Mouse (Mus musculus): ENCODE data around the gene Hrc.

Hrc gene

DNA sequence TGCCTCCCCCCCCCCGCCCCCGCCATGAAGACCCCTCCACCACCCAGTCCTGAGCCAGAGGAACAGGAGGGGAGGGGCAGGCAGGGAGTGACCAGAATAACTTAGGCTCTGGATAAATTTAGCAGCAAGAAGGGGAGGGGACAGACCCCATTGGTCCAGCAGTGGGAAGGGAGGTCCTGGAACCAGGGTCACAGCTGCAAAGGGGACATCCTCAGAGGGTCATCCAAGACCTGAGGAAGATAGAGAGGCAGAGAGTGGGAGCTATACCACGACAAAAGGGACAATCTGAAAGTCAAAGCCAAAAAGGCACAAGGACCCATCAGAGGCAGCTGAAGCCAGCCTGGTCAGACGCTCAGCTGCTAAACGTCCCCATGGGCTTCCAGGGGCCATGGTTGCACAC lies at the start of gene Hrc:
Gene Hrc, plus strand, starts transcription at position 235 of the 400 bp plus-strand sequence.
- DNase-seq (ENCODE audit: extremely low read depth, low read depth) = no peak

DNA sequence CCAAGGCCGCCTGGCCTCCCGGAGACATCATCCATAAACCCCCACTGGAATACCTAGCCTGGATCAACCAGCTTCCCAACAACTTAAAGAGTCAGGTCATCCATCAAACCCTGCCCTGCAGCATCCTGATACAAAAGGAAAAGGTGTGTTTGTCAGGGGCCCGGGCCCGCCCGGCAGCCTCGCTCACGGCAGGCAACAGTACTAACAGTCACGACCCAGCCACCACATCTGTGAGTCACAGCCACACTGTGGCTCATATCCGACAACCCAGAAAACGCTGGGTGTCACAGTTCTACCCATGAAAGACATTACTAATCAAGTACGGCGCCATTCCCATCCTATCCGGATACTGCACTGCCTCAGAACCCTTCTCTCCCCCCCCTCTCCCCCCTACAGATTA lies 48.6 kb upstream of the Hrc start:
- DNase-seq (ENCODE audit: extremely low read depth, low read depth) = no peak

DNA sequence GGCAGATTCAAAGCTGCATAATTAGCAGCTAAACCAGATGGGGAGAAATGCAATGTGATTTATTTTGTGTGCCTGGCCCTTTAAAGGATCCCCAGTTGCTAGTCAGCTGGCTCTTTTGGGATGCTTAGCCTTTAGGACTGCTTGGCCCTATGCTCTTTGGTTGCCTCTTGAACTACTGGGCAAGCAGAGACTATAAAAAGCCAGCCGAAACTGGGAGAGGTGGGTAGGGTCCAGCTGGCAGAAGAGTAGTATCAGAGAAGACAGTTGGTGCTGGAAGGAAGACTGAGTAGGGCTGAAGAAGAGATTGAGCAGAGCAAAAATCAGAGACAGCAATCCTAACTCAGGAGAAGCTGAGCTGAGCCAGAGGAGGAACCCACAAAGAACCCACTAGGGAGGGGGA lies 38.5 kb upstream of the Hrc start:
- DNase-seq (ENCODE audit: extremely low read depth, low read depth) = no peak

DNA sequence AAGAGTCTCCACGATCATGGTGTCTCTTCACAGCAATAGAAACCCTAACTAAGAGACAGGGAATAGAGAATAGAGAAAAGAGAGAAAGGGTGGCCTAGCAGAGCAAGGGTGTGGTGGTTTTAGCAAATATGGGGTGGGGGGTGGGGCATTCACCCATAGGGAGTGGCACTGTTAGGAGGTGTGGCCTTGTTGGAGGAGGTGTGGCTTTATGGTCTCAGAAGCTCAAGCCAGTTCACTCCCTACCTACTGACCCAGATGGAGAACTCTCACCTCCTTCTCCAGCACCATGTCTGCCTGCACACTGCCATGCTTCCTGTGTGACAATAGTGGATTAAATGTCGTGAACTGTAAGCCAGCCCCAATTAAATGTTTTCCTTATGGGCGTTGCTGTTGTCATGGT lies 37.5 kb upstream of the Hrc start:
- no peak for DNase-seq (ENCODE audit: extremely low read depth, low read depth)

DNA sequence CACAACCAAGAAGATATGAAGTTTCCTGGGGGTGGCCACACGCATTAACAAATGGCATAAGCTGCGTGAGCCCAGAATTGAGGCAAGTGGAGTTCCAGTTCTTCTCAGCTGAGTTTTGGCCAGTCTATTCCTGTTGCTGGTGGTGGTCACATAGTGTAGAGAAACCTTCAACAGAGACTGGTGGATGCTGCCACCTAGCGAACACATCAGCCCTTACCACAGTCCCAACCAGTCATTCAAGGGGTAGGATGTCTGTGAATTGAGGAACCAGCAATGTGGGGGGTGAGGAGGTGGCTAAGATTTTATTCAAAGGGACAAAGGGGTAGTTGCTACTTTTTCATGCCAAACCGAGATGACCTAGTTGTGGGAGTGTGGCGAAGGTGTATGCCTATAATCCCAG lies 35.3 kb upstream of the Hrc start:
- peak; percentile 78 for DNase-seq (ENCODE audit: extremely low read depth, low read depth)

DNA sequence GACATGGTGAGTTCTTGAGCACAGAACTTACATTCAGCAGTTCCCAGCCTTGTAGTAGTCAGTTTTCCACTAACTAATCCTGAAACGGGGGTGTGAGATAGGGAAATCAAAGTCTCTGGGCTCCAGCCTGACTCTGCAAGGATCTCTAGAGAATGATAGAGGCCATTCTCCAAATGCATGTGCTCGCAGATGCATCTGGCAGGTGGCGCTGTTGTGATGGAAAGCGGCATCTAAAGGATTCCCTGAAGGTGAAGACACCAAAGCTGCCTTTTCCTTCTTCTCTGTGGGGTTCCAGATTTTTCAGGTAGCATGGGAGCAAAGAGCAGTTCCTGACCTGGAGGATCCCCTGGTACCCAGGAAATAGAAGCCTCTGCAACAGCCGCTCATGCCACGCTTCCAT lies 34.8 kb upstream of the Hrc start:
- no peak for DNase-seq (ENCODE audit: extremely low read depth, low read depth)

DNA sequence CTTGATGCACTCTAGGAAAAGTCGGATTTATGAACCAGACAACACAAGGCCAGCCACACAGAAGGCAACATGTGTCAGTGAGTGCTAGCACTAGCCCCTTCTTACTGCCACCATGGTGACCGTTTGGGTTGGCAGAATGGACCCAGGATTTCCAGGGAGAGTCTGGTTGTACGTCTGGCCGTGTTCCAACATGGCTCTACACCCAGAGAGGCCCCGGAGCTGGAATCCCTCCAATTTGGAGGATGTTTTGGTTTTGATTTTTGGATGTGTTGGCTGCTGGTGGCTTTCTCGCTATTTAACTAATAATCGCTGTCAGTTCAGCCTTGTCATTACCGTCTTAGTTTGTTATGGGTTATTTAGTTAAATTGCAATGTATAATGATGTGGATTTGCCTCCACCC lies 32.5 kb upstream of the Hrc start:
- no peak for DNase-seq (ENCODE audit: extremely low read depth, low read depth)

DNA sequence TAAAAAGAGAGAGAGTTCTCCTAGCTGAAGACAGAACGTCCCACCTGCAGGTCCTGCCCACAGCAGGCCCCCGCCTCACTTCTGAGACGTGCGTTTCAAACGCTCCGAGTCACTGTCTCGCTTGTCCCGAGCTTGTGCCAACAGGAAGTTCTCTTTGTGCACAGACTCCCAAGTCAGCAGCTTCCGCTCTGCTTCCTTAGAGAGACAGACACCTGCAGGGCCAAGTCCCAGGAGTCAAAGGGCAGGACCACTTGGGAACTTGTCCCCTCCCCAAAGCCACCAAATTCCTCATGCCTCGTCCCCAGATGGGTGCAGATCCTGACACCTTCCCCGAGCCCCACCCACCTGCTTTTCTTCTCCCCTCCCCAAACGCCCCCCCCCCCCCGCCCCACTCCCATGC lies 30.2 kb upstream of the Hrc start:
- no peak for DNase-seq (ENCODE audit: extremely low read depth, low read depth)

DNA sequence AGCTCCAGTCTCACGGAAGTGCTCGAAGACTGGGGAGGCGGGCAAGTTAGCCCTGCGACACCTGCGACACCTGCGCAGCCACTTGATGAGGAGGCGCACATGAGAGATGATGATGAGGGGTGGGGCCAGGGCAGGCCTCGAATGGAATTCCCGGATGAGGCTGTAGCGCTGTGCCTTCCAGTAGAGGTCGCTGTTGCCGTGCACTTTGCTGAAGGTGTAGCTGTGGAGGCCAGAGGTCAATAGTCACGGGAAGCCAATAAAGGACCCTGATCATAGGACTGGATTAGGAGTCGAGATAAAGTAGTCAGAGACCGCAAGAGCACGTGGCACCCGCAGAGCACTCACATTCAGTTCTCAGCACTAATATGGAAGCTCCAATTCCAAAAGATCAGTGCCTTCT lies 29.8 kb upstream of the Hrc start:
- DNase-seq (ENCODE audit: extremely low read depth, low read depth) = no peak

DNA sequence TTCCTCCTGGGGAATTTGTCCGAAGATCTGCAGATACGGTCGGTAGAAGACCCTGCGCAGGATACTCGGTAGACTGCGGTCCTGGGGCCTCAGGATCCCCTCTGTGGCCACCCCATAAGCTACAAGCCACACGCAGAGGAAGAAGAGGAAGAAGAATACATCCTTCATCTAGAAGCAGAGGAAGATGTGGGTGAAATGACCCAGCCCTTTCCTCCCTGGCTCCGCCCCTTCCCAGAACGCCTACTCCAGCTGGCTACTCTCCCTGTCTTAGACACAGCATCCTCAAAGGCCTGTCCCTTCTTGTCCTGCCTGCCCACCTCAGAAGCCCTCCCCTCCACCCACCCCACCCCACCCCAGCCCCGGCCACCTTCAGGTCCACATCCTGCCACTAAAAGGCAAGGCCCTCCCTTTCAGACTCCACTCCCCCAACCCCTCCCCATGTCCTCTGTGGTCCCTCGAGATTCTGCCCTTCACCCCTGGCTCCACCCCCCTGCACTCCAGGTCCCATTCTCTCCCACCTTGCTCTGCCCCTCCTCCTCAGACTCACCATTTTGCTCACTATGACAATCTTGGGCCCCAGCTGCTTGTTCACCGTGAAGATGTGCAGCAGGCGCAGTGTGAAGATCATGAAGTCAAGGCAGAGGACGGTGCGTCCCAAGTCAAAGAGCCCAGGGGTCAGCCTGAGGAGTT lies 26.4 kb upstream of the Hrc start:
- DNase-seq (ENCODE audit: extremely low read depth, low read depth) = no peak

DNA sequence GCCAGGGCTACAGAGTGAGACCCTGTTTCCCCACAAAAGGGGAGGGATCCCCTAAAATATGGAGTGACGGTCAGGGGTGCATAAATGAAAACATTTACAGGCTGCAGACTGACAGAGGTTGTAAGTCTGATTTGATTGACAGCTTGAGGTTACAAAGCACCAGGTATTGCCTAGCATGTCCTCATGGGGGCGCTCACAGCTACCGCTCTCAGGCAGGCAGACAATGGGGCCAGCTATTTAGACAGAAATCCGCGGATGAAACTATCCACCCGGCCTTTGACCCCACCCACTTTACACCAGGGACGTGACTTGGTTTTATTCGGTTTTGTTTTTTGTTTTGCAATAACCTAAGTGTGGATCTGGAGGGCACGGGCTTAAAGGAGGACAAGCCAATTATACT lies 25.6 kb upstream of the Hrc start:
- no peak for DNase-seq (ENCODE audit: extremely low read depth, low read depth)

DNA sequence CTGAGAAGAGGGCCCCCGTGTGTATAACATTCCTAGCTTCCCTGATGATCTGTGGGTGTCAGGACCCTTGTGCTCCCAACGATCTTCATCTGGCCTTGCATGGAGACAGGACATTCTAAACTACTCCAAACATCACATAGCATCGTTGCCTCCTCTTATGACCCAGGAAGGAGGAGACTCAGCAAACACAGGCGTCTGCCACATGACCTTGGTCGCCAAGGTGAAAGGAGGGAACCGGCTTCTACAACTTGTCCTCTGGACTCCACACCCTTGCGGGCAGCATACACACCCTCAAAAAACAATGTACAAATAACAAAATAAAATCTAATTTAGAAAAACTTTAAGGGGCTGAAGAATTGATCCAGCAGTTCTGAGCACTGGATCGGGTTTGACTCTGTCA lies 23.1 kb upstream of the Hrc start:
- DNase-seq (ENCODE audit: extremely low read depth, low read depth) = no peak

DNA sequence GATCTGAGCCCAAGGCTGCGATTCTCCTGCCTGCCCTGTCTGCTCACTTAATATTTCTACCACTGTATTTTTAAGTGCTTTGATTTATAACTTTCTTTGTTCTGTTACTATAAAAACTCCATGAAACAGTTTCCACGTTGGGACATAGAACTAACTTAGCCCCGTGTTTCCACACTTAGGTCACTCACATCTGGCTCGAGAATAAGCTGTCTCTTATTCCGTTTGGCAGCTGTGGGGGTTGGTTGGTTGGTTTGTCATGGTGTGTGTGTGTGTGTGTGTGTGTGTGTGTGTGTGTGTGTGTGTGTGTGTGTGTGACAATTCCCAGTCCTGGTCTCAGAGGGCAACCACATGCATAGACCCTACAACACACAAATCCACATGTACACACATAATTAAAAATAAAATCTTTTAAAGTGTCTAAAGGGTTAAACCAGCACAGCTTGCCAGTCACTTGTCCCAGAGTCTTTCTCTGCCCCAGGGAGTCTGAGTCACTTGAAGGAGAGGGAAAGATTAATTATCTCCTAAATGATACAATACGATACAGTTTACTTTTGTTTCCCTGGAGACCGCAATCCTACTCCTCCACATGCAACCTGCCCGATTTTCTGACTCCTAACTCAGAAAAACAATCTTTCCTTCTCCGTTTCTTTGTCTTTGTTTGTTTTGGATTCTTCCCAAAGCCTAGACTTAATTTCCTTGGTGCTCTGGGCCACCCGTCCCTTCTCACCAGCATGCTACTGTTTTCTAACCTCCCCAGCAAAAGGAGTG lies 22.2 kb upstream of the Hrc start:
- no peak for DNase-seq (ENCODE audit: extremely low read depth, low read depth)

DNA sequence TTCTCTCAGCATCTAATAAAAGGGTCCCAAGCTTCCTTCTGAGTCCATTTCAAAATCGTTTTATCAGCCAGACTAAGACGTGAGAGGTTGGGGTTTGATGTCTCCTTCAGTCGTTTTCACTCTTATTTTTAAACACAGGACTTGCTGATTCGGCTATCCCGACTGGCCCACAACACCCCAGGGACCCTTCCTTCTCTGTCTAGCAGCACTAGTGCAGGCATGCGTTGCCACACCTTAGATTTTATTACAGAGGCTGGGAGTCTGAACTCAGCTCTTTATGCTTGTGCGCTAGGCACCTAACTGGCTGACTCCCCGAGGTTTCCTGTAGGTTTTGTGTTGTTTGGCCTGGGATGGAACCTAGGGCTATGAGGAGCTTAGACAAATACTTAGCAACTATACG lies 21.6 kb upstream of the Hrc start:
- no peak for DNase-seq (ENCODE audit: extremely low read depth, low read depth)

DNA sequence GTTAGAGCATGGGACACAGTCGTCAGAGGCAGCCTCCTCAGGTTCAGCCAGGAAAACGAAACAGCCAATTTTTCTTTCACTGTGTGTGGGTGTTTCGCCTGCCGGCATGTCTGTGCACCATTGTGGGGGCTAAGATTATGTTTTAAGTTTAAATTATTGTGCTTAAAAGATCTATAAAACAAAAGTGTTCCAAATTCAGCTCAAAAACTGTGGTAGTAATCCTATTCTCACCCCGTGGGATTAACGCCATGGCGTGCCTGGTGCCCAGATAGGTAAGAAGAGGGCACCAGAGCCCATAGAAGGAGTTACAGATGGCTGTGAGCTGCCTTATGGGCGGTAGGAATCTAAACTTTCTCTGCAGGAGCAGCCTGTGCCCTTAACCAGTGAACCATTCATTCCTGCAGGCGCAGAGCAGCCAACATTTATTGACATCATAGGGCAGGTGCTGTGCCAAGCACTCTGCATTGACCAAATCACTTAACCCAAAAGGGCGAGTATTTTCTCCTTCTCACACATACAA lies 19.8 kb upstream of the Hrc start:
- no peak for DNase-seq (ENCODE audit: extremely low read depth, low read depth)

DNA sequence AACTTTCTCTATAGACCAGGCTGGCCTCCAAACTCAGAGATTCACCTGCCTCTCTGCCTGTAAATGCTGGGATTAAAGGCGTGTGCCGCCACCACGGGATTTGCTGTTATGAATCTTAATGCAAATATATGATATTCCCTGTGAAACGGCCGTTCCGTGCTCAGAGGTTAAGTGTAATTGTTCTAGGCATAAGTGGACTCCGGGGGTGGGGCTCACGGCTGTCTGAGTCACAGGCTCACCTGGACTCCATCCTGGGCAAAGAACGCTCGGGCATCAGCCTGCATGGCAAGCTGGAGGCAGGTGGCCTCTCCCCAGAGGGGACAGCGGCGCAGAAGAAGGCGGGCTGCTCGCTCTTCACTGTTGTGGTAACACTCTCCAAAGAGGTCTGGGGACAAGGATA lies 18.6 kb upstream of the Hrc start:
- no peak for DNase-seq (ENCODE audit: extremely low read depth, low read depth)

DNA sequence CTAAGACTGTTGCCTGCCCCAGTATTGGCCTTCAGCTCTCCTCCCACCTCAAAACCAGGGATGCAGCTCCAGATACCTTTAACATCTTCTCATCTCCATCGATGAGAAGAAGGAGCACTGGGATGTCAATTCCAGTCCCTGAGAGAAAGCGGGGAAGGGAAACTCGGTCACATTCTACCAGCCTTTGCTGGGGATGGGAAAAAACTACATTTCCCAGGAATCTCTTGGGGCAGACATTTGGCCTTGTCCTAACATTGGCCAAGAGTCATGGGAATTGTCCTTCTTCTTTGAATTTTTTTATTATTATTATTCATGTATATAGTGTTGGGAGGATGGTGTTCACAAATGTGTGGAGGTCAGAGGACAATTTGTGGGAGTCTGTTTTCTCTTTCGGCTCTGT lies 12.8 kb upstream of the Hrc start:
- no peak for DNase-seq (ENCODE audit: extremely low read depth, low read depth)

DNA sequence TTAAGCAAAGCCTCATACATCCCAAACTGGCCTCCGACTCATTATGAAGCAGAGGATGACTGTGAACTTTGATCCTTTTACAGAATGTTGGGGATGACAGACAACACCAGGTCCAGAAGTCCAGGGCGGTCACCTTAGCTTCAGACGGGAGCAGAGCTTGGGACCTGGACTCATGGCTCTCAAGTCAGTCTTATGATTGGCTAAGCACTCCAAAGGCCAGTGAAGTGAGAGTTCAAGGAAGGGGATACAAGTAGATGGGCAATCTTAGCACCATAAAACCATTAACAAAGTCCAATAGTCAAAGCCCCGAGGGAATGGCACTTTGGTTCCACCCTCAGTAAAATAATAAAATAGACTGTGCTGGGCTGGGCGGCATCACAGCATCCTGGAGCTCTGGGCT lies 12.0 kb upstream of the Hrc start:
- DNase-seq (ENCODE audit: extremely low read depth, low read depth) = no peak

DNA sequence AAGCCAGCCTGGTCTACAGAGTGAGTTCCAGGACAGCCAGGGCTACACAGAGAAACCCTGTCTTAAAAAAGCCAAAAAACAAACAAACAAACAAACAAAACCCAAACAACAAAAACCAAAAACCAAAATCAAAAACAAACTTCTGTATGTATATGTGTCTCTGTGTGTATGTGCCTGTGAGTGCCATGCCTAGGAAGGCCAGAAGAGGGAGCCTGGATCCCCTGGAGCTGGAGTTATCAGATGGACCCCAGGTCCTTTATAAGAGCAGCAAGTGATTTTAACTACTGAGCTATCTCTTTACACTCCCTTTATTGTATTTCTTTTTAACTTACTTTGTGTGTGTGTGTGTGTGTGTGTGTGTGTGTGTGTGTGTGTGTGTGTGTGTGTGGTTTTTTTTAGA lies 9.3 kb upstream of the Hrc start:
- DNase-seq (ENCODE audit: extremely low read depth, low read depth) = no peak

DNA sequence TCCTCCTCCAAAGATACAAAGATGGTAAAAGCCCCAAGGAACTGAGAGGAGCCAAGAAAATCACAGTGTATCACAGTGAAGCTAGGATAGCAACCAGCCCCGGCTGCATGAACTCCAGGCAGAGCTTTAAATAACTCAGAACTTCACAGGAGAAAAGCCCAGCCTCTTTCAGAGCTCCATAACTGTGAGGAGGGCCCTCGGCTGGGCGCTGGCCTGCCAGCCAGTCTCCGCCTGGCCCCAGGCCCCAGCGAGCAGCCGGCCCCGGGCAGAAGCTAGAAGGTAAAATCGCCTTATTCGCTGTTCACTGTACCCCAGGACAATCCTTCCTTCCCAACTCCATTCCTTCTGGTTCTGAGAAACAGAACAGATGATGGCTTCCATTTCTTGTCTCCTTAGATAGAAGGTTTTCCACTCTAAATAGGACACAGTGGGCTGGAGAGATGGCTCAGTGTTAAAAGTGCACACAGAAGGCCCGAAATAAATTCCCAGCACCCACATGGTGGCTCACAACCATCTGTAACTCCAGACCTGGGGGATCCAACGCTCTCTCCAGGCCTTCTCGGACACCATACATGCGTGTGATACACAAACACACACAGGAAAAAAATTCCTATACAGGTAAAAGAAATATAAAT lies 6.1 kb upstream of the Hrc start:
- no peak for DNase-seq (ENCODE audit: extremely low read depth, low read depth)

DNA sequence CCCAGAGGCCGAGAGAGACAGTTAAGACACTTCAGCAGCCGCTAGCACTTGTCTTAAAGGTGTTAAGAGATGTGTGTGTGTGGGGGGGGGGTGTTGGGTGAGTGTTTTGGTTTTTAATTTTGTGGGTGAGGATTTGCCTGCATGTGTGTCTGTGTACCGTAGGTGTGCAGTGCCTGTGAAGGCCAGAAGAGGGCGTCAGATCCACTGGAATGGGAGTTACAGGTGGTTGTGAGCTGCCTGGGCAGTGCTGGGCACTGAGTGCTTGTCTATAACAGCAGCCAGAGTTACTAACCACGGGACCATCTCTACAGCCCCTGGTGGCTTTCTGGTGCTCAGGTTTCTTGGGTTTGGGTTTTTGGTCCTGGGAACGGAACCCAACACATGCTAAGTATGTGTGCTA lies 3.6 kb upstream of the Hrc start:
- DNase-seq (ENCODE audit: extremely low read depth, low read depth) = no peak

DNA sequence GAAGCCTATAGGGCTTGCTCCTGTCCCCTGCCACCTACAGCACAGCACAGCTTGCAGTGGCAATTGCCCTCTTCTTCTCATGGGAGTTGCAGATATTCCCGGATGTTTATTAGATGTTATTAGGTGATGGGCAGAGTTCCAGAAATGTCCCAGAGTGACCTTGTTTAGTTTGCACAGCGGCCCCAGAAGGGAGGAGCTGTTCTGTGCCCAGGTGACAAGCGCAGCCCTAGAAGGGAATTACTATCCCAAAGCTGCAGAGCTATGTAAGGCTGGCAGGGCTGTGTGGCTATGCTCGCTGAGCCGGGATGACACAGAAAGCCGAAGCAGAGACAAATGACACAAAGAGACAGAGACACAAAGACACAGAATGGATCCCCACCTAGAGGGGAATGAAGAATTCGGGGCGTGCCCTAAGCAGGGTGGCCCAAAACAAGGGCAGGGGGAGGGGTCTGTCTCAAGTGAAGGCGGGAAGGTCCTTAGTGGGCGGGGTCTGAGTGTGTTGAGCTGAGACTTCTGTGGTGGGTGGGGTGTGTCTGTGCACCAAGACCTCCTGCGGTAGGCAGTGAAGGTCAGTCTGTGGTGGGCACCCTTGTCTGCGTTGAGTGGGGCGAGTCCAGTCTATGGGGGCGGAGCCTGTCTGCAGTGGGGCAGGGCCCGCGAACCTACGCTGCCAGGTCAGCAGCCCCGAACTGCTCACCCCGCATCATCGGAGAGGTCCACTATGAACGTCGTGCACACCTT lies 2.2 kb upstream of the Hrc start:
- DNase-seq (ENCODE audit: extremely low read depth, low read depth) = no peak

Measured in MEL-GATA-1-ER (cell line).